Mouse (Mus musculus) gastrocnemius, postnatal 36 days (tissue): ENCODE measurements around the gene Pmepa1. TPM values are rescaled to one million over a fixed set of nuclear protein-coding genes. Genes with fewer than 3 reads are reported as not detected.

Experiments
- DNase-seq, 2 experiments: peaks; one replicate each; pipeline ENCODE4 v3.0.0; 2022
- intact Hi-C: fragments of 180-260 bp; cut with DNase I; formaldehyde crosslinking; loops from one replicate; pipeline ENCODE4 v1.15.1; 2025
- total RNA-seq, 2 experiments: library from RNA; stranded (reverse); gene quantifications; 2 replicates each; pipeline ENCODE4 v1.2.3; 2021

Gene Pmepa1
- total RNA-seq, 2 experiments from 2014 or later: 14.7 to 21.8 TPM

- DNase-seq: peak; percentile 68 to 80
- intact Hi-C loops: no loop called here
Measured at GRCm38 (mm10) chr2:173257610-173258009, 18.7 kb downstream of the Pmepa1 start.

- no peak for DNase-seq
- intact Hi-C loops: no loop called here
Measured at GRCm38 (mm10) chr2:173256552-173256949, 19.8 kb downstream of the Pmepa1 start.

- DNase-seq: no peak
- intact Hi-C loops: no loop called here
Measured at GRCm38 (mm10) chr2:173255810-173256551, 20.4 kb downstream of the Pmepa1 start.

- intact Hi-C loops: no loop called here
- no peak for DNase-seq
Measured at GRCm38 (mm10) chr2:173253761-173254662, 22.3 kb downstream of the Pmepa1 start.

GRCm38 (mm10) chr2:173251675-173252074, 24.7 kb downstream of the Pmepa1 start:
- DNase-seq: peak in 1 of 2 experiments; percentile 41
- intact Hi-C loops: no loop called here

GRCm38 (mm10) chr2:173251133-173251532, 25.2 kb downstream of the Pmepa1 start:
- no peak for DNase-seq

GRCm38 (mm10) chr2:173250411-173250810, 25.9 kb downstream of the Pmepa1 start:
- DNase-seq: no peak
- intact Hi-C loops: no loop called here

More at GRCm38 (mm10) chr2:173251133-173251532, 25.2 kb downstream of the Pmepa1 start:
- intact Hi-C loops: no loop called here

- intact Hi-C loops: no loop called here
- no peak for DNase-seq
Measured at GRCm38 (mm10) chr2:173249965-173250364, 26.4 kb downstream of the Pmepa1 start.

GRCm38 (mm10) chr2:173249386-173249785, 26.9 kb downstream of the Pmepa1 start:
- intact Hi-C loops: no loop called here
- DNase-seq: no peak

GRCm38 (mm10) chr2:173248822-173249221, 27.5 kb downstream of the Pmepa1 start:
- intact Hi-C loops: no loop called here
- no peak for DNase-seq

GRCm38 (mm10) chr2:173247911-173248310, 28.4 kb downstream of the Pmepa1 start:
- no peak for DNase-seq
- intact Hi-C loops: no loop called here

GRCm38 (mm10) chr2:173247197-173247596, 29.1 kb downstream of the Pmepa1 start:
- no peak for DNase-seq
- intact Hi-C loops: no loop called here

- DNase-seq: no peak
- intact Hi-C loops: no loop called here
Measured at GRCm38 (mm10) chr2:173246688-173247087, 29.6 kb downstream of the Pmepa1 start.

- DNase-seq: no peak
- intact Hi-C loops: no loop called here
Measured at GRCm38 (mm10) chr2:173245258-173245657, 31.1 kb downstream of the Pmepa1 start.

GRCm38 (mm10) chr2:173244108-173244507, 32.2 kb downstream of the Pmepa1 start:
- DNase-seq: no peak
- intact Hi-C loops: no loop called here

GRCm38 (mm10) chr2:173243616-173244015, 32.7 kb downstream of the Pmepa1 start:
- no peak for DNase-seq
- intact Hi-C loops: loop anchor here (2.0 kb wide), 1 partner anchor 67 kb away; no protein-coding TSS in a partner anchor

- intact Hi-C loops: loop anchor here (2.0 kb wide), 1 partner anchor 68 kb away; no protein-coding TSS in a partner anchor
- no peak for DNase-seq
Measured at GRCm38 (mm10) chr2:173242874-173243273, 33.5 kb downstream of the Pmepa1 start.

- intact Hi-C loops: no loop called here
- no peak for DNase-seq
Measured at GRCm38 (mm10) chr2:173240738-173241137, 35.6 kb downstream of the Pmepa1 start.

- DNase-seq: no peak
- intact Hi-C loops: no loop called here
Measured at GRCm38 (mm10) chr2:173238522-173238921, 37.8 kb downstream of the Pmepa1 start.

- no peak for DNase-seq
- intact Hi-C loops: no loop called here
Measured at GRCm38 (mm10) chr2:173235435-173236332, 40.6 kb downstream of the Pmepa1 start.
